In the genomic region with DNA sequence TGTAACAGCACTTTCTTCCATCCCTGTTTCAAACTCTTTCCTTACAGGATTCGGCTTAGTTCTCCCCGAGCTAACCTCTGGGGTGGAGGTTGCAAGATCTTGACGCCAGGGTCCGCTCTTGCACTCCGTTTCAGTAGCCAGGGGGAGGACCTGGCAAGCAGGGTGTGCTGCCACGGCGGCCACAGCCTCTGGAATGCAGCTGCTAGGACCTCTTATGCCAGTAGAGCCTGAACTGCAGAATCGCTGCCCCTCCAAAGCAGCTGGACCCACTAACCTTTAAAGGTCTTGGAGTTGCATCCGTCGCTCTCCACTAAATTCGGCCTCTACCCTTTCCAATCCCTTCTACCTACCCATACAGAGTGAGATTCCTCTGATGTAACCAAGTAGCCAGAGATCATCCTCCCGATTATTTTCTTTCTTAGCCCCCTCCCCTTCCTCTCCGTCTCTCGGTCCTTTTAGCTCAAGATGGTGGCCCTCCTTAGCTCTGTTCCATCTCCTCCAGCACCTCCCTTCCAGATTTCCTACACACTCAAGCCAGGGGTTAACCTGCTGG, we compare ENCODE assay signal across 8 mouse cellular contexts. TPM values are rescaled to one million over a fixed set of nuclear protein-coding genes. Genes with fewer than 3 reads are reported as not detected.
DNase-seq lines count a peak whose midpoint lies in the region; ATAC-seq lines count a peak whose summit lies in the region.

No protein-coding gene starts in this region.

- H3K36me3 ChIP-seq in forebrain, embryonic 12.5 days (replicated peaks) = no peaks in the 10 kb centered on the region
- H3K36me3 ChIP-seq in heart, embryonic 16.5 days (ENCODE audit: control insufficient read depth, insufficient read depth) = no peaks in the 10 kb centered on the region
- H3K36me3 ChIP-seq in liver, embryonic 12.5 days = no peaks in the 10 kb centered on the region
- no peaks in the 10 kb centered on the region for H3K36me3 ChIP-seq in stomach, embryonic 15.5 days

- H3K4me2 ChIP-seq in forebrain, embryonic 12.5 days = peak overlapping the region; percentile 95
- peak overlapping the region; percentile 74 for H3K4me2 ChIP-seq in heart, embryonic 16.5 days (ENCODE audit: low read depth, low read length)
- H3K4me2 ChIP-seq in liver, embryonic 12.5 days = peak overlapping the region; percentile 67
- H3K4me2 ChIP-seq in stomach, embryonic 15.5 days = peak overlapping the region; percentile 80

- peak; percentile 15 to 36 for DNase-seq in CD8-positive naive resting alpha-beta T cell, adult 2 months (ENCODE audit: low read depth in 2 of 2, low spot score in 2 of 2)
- peak; percentile 66 for DNase-seq in c-Kit-positive CD71-negative TER-119-negative erythroid progenitor cells, embryonic 14.5 days (ENCODE audit: low read depth)
- DNase-seq in kidney, postnatal 14 days = peak; percentile 93
- peak; percentile 63 for DNase-seq in naive thymus-derived CD4-positive, alpha-beta T cell, adult 2 months (ENCODE audit: low read depth)

- peaks cover 20% of the 10 kb centered on the region for H3K4me1 ChIP-seq in forebrain, embryonic 12.5 days
- peaks cover 10% of the 10 kb centered on the region for H3K4me1 ChIP-seq in heart, embryonic 16.5 days (ENCODE audit: control insufficient read depth, insufficient read depth, low read length)
- H3K4me1 ChIP-seq in liver, embryonic 12.5 days = peaks cover 10% of the 10 kb centered on the region
- no peaks in the 10 kb centered on the region; the same call in 1 of the 2 replicates for H3K4me1 ChIP-seq in stomach, embryonic 15.5 days

- peaks cover 19% of the 10 kb centered on the region for H3K27me3 ChIP-seq in forebrain, embryonic 12.5 days
- no peaks in the 10 kb centered on the region for H3K27me3 ChIP-seq in heart, embryonic 16.5 days (ENCODE audit: control insufficient read depth, insufficient read depth, low read length)
- peaks cover 50% of the 10 kb centered on the region for H3K27me3 ChIP-seq in liver, embryonic 12.5 days (replicated peaks)
- H3K27me3 ChIP-seq in stomach, embryonic 15.5 days (replicated peaks) = no peaks in the 10 kb centered on the region

- peak overlapping the region; percentile 64; the same call in 1 of the 2 replicates for H3K9ac ChIP-seq in forebrain, embryonic 12.5 days
- peak overlapping the region; percentile 91 for H3K9ac ChIP-seq in heart, embryonic 16.5 days (ENCODE audit: low read length)
- H3K9ac ChIP-seq in liver, embryonic 12.5 days = peak overlapping the region; percentile 66; the same call in 1 of the 2 replicates
- H3K9ac ChIP-seq in stomach, embryonic 15.5 days = no peak overlapping the region

- peak overlapping the region; percentile 55 for H3K4me3 ChIP-seq in forebrain, embryonic 12.5 days (replicated peaks)
- H3K4me3 ChIP-seq in heart, embryonic 16.5 days (ENCODE audit: low read length) = peak overlapping the region; percentile 88
- H3K4me3 ChIP-seq in liver, embryonic 12.5 days = peak overlapping the region; percentile 58
- H3K4me3 ChIP-seq in stomach, embryonic 15.5 days (replicated peaks) = peak overlapping the region; percentile 75

- peak; percentile 91 for ATAC-seq in forebrain, embryonic 12.5 days (ENCODE audit: low FRiP score)
- ATAC-seq in heart, embryonic 16.5 days (replicated peaks; ENCODE audit: extremely low read depth, insufficient read depth, low FRiP score) = peak; percentile 84
- peak; percentile 74 for ATAC-seq in liver, embryonic 12.5 days
- ATAC-seq in stomach, embryonic 15.5 days (ENCODE audit: insufficient read depth, low FRiP score, low read depth) = peak; percentile 88

- H3K9me3 ChIP-seq in forebrain, embryonic 12.5 days = no peaks in the 10 kb centered on the region
- no peaks in the 10 kb centered on the region for H3K9me3 ChIP-seq in heart, embryonic 16.5 days (replicated peaks; ENCODE audit: control insufficient read depth, low read length)
- H3K9me3 ChIP-seq in liver, embryonic 12.5 days (replicated peaks) = no peaks in the 10 kb centered on the region
- no peaks in the 10 kb centered on the region for H3K9me3 ChIP-seq in stomach, embryonic 15.5 days

- WGBS in forebrain, embryonic 12.5 days = 0% methylated on average over 14 of the region's 14 CpGs
- WGBS in heart, embryonic 16.5 days = under 1% methylated on average over 14 of the region's 14 CpGs
- 1% methylated on average over 14 of the region's 14 CpGs for WGBS in liver, embryonic 12.5 days (ENCODE audit: insufficient replicate concordance)
- WGBS in stomach, embryonic 15.5 days = under 1% methylated on average over 14 of the region's 14 CpGs

- H3K27ac ChIP-seq in forebrain, embryonic 12.5 days = no peak overlapping the region
- H3K27ac ChIP-seq in heart, embryonic 16.5 days (ENCODE audit: low read length) = peak overlapping the region; percentile 89
- H3K27ac ChIP-seq in liver, embryonic 12.5 days = no peak overlapping the region
- H3K27ac ChIP-seq in stomach, embryonic 15.5 days = peak overlapping the region; percentile 93

RNA-seq across cellular contexts. Expression of a gene that starts 0.5 kb away (rescaled TPM):
- polyA plus RNA-seq in forebrain, embryonic 12.5 days (2016; fragmentation: Nextera tagmentation; extraction: Ambion mirVana) = 2.2 and 2.7 TPM in 2 replicates
- 3.7 and 4.2 TPM in 2 replicates for polyA plus RNA-seq in heart, embryonic 16.5 days (2015; fragmentation: Nextera tagmentation; extraction: Ambion mirVana)
- 3.6 TPM in 2 replicates for polyA plus RNA-seq in liver, embryonic 12.5 days (2016; fragmentation: Nextera tagmentation; extraction: Ambion mirVana)
- 6.4 TPM in 2 replicates for polyA plus RNA-seq in stomach, embryonic 15.5 days (2015; fragmentation: Nextera tagmentation; extraction: Ambion mirVana)

RNA-seq across cellular contexts. Expression of a gene that starts 11.0 kb away (rescaled TPM):
- 98.8 and 99.9 TPM in 2 replicates for polyA plus RNA-seq in forebrain, embryonic 12.5 days (2016; fragmentation: Nextera tagmentation; extraction: Ambion mirVana)
- 32.8 and 38.2 TPM in 2 replicates for polyA plus RNA-seq in heart, embryonic 16.5 days (2015; fragmentation: Nextera tagmentation; extraction: Ambion mirVana)
- polyA plus RNA-seq in liver, embryonic 12.5 days (2016; fragmentation: Nextera tagmentation; extraction: Ambion mirVana) = 53.1 and 53.7 TPM in 2 replicates
- polyA plus RNA-seq in stomach, embryonic 15.5 days (2015; fragmentation: Nextera tagmentation; extraction: Ambion mirVana) = 52.9 and 64.1 TPM in 2 replicates

Comparison
In these comparisons a context has a peak if more than half of its experiments do, and no peak if none do; other contexts are left out.
1. DNase-seq: peak in every context shown above with its lines; median percentile 93 in kidney, postnatal 14 days; 66 in c-Kit-positive CD71-negative TER-119-negative erythroid progenitor cells, embryonic 14.5 days; 63 in naive thymus-derived CD4-positive, alpha-beta T cell, adult 2 months; 26 in CD8-positive naive resting alpha-beta T cell, adult 2 months.
2. H3K27ac ChIP-seq: peak in heart, embryonic 16.5 days (single experiment) and stomach, embryonic 15.5 days (single experiment); none in forebrain, embryonic 12.5 days (single experiment) and liver, embryonic 12.5 days (single experiment).
3. Peak in every context shown above with its lines, with median percentiles within 50 percentile points of each other: ATAC-seq, H3K4me2 ChIP-seq and H3K4me3 ChIP-seq.